In the genomic region with DNA sequence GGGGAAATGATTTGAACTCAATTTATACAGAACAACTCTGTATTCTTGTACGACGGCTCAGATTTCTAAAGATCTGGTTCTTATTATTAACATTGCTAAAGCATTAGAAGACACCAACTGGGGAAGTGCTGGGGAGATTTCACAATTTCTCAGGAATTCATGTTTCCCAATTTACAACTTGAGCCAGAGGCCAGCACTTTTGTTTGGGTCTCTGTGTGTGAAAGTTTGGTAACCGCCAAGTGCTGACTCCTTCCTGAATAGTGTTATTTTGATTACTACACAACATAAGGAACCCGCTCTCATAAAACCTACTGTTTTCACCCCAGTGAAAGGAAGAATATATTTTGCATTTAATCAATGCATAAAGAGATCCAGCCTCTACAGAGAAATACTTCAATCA, we compare ENCODE assay signal across 14 mouse cellular contexts. TPM values are rescaled to one million over a fixed set of nuclear protein-coding genes. Genes with fewer than 3 reads are reported as not detected.
A peak's percentile ranks its signal among the peaks of the same experiment; 100 is the strongest.
DNase-seq lines count a peak whose midpoint lies in the region; ATAC-seq and TF ChIP-seq lines count a peak whose summit lies in the region.
"Had no signal": no experiment of that assay in that cellular context is flagged by ENCODE, and none has a peak within 500 bp of the region (broad histone marks: within the 10 kb centered on the region; RNA-seq: fewer than 3 reads in every experiment).

No protein-coding gene starts in this region.

- H3K4me3 ChIP-seq in bone marrow macrophage, adult 2 months (ENCODE audit: insufficient read depth, low read length), result peak overlapping the region; percentile 6; the same call in 1 of the 2 replicates
- H3K4me3 ChIP-seq in embryonic fibroblast, embryonic 13.5 days (ENCODE audit: insufficient read depth, low read length), result no peak overlapping the region
- no peak overlapping the region for H3K4me3 ChIP-seq in left cerebral cortex, adult 2 months
- H3K4me3 ChIP-seq: midbrain, embryonic 10.5 days had no signal

- peak; percentile 10 for DNase-seq in heart, postnatal 25 days (ENCODE audit: low spot score)
- no peak for DNase-seq in heart, postnatal 4 days
- no peak for DNase-seq in thymus, postnatal 4 days
- DNase-seq in left cerebral cortex, adult 2 months (ENCODE audit: extremely low spot score in 1 of 2, low spot score in 2 of 2), result no peak
- DNase-seq: cerebellum, postnatal 36 days; thymus, postnatal 25 days had no signal

- intact Hi-C loops in heart, postnatal 25 days (cut with DNase I), result no loop called here
- intact Hi-C loops in left cerebral cortex, adult 2 months (cut with DNase I), result loop anchor here (5.0 kb wide), 1 partner anchor 400 kb away; a partner anchor contains a TSS

- TF ChIP-seq CTCF in bone marrow macrophage, adult 2 months (IDR thresholded peaks at IDR 0.05; ENCODE audit: low read depth, low read length), result no peak
- TF ChIP-seq CTCF in embryonic fibroblast, embryonic 13.5 days (IDR thresholded peaks at IDR 0.05; ENCODE audit: borderline replicate concordance, insufficient read depth, low read length), result no peak
- no peak for TF ChIP-seq CTCF in left cerebral cortex, adult 2 months (IDR thresholded peaks at IDR 0.05)

- H3K4me1 ChIP-seq in bone marrow macrophage, adult 2 months (ENCODE audit: control insufficient read depth, insufficient read depth, low read length), result peaks cover 32% of the 10 kb centered on the region
- H3K4me1 ChIP-seq in embryonic fibroblast, embryonic 13.5 days (ENCODE audit: control insufficient read depth, insufficient read depth, low read length), result peaks cover 8% of the 10 kb centered on the region
- H3K4me1 ChIP-seq: midbrain, embryonic 10.5 days had no signal

- ATAC-seq in megakaryocyte, adult 5-6 weeks (ENCODE audit: poor library complexity, severe bottlenecking), result peak; percentile 70

- peak overlapping the region; percentile 67 for H3K27ac ChIP-seq in bone marrow macrophage, adult 2 months (ENCODE audit: insufficient read depth, low read depth, low read length)
- peak overlapping the region; percentile 65 for H3K27ac ChIP-seq in embryonic fibroblast, embryonic 13.5 days (ENCODE audit: insufficient read depth, low read length)
- no peak overlapping the region for H3K27ac ChIP-seq in left cerebral cortex, adult 2 months
- H3K27ac ChIP-seq: hindbrain, embryonic 14.5 days; kidney, postnatal 0 days; midbrain, embryonic 10.5 days had no signal

- TF ChIP-seq POLR2A in bone marrow macrophage, adult 2 months (IDR thresholded peaks at IDR 0.05; ENCODE audit: borderline replicate concordance, low read depth, low read length), result no peak
- no peak for TF ChIP-seq POLR2A in embryonic fibroblast, embryonic 13.5 days (IDR thresholded peaks at IDR 0.05; ENCODE audit: low read depth, low read length)

RNA-seq across cellular contexts. Expression of a gene that starts 19.4 kb away (rescaled TPM):
- 1 to 10 TPM; 5.4 to 5.8 TPM for total RNA-seq in heart, postnatal 25 days (2021)
- total RNA-seq in heart, postnatal 4 days (2021), result 1 to 10 TPM; 1.2 to 1.4 TPM
- polyA plus RNA-seq in bone marrow macrophage, adult 2 months (2012; ENCODE audit: insufficient read depth, insufficient read length, missing spikeins), result 20.8 and 21.6 TPM in 2 replicates
- polyA plus RNA-seq in embryonic fibroblast, embryonic 13.5 days (2011; ENCODE audit: insufficient read length, low read depth, missing spikeins), result 0.55 and 2.4 TPM in 2 replicates
- 66.5 and 67.1 TPM in 2 replicates for total RNA-seq in megakaryocyte, adult 5-6 weeks (2015)
- total RNA-seq in megakaryocyte, adult 5-6 weeks (2017), result 78.0 and 81.5 TPM in 2 replicates
- total RNA-seq in left cerebral cortex, adult 2 months (2021), result 10 to 100 TPM; 29.3 to 29.4 TPM
- total RNA-seq: G1E had no signal
- polyA plus RNA-seq: G1E had no signal

RNA-seq across cellular contexts. Expression of a gene that starts 27.1 kb away (rescaled TPM):
- under 1 TPM; 0.42 to 0.62 TPM for total RNA-seq in heart, postnatal 25 days (2021)
- total RNA-seq in heart, postnatal 4 days (2021), result not detected
- polyA plus RNA-seq in bone marrow macrophage, adult 2 months (2012; ENCODE audit: insufficient read depth, insufficient read length, missing spikeins), result not detected in 2 replicates
- not detected in 2 replicates for polyA plus RNA-seq in embryonic fibroblast, embryonic 13.5 days (2011; ENCODE audit: insufficient read length, low read depth, missing spikeins)
- not detected in 2 replicates for total RNA-seq in megakaryocyte, adult 5-6 weeks (2015)
- not detected in 2 replicates for total RNA-seq in megakaryocyte, adult 5-6 weeks (2017)
- total RNA-seq in left cerebral cortex, adult 2 months (2021), result under 1 TPM in 1 of 2 experiments, not detected in 1; 0.23 TPM
- total RNA-seq: adrenal gland, postnatal 36 days; G1E had no signal
- polyA plus RNA-seq: G1E; hindbrain, embryonic 14.5 days; kidney, postnatal 0 days; midbrain, embryonic 10.5 days had no signal

Comparison
In these comparisons a context has a peak if more than half of its experiments do, and no peak if none do; other contexts are left out.
1. RNA of a gene that starts 19.4 kb away (total RNA-seq): 66.5 to 81.5 TPM in megakaryocyte, adult 5-6 weeks and 29.3 to 29.4 TPM in left cerebral cortex, adult 2 months; 5.4 to 5.8 TPM in heart, postnatal 25 days and 1.2 to 1.4 TPM in heart, postnatal 4 days; every median in the first group is over 4 times any median in the second.